Mouse (Mus musculus): ENCODE results near the gene Gm266. TPM values are rescaled to one million over a fixed set of nuclear protein-coding genes. Genes with fewer than 3 reads are reported as not detected.
A peak's percentile ranks its signal among the peaks of the same experiment; 100 is the strongest.
"Not testable (repeated sequence)": the region's sequence is repeated elsewhere in the genome, so short reads cannot be mapped to it uniquely, and the experiment has no call there.

Gm266 gene
- polyA plus RNA-seq, 1 experiment, result not detected

- Histone ChIP-seq H3K4me1 (ENCODE audit: control insufficient read depth) (peaks cover 80% of the 10 kb centered on the region), H3K4me3 (replicated peaks) (peak overlapping the region; percentile 58), H3K27me3 (ENCODE audit: control insufficient read depth) (peaks cover 22% of the 10 kb centered on the region), H3K9me3 (ENCODE audit: control insufficient read depth, low read length) (peaks cover 7% of the 10 kb centered on the region), H3K36me3 (ENCODE audit: control insufficient read depth) (peaks cover 26% of the 10 kb centered on the region)
- TF ChIP-seq TAL1 (IDR thresholded peaks at IDR 0.05; ENCODE audit: low read length) (peak; percentile 69), GATA1 (IDR thresholded peaks at IDR 0.05; ENCODE audit: low read length) (peak; percentile 21; the same call in 1 of the 2 replicates)
These were observed 32.8 kb upstream of the Gm266 start for GRCm38 (mm10) chr12:111518391-111518790.

- peaks cover 26% of the 10 kb centered on the region for H3K36me3 ChIP-seq (ENCODE audit: control insufficient read depth)
- peak overlapping the region; percentile 58 for H3K4me3 ChIP-seq (replicated peaks)
- peak; percentile 92 for TF ChIP-seq GATA1 (IDR thresholded peaks at IDR 0.05; ENCODE audit: low read length)
- TF ChIP-seq TAL1 (IDR thresholded peaks at IDR 0.05; ENCODE audit: low read length), result peak; percentile 89
- H3K4me1 ChIP-seq (ENCODE audit: control insufficient read depth), result peaks cover 80% of the 10 kb centered on the region
- peaks cover 7% of the 10 kb centered on the region for H3K9me3 ChIP-seq (ENCODE audit: control insufficient read depth, low read length)
- H3K27me3 ChIP-seq (ENCODE audit: control insufficient read depth), result peaks cover 17% of the 10 kb centered on the region
These were observed 32.3 kb upstream of the Gm266 start for GRCm38 (mm10) chr12:111517901-111518300.

GRCm38 (mm10) chr12:111516826-111517225, 31.2 kb upstream of the Gm266 start:
- H3K36me3 ChIP-seq (ENCODE audit: control insufficient read depth), result peaks cover 26% of the 10 kb centered on the region
- H3K9me3 ChIP-seq (ENCODE audit: control insufficient read depth, low read length), result peaks cover 6% of the 10 kb centered on the region
- peak overlapping the region; percentile 58 for H3K4me3 ChIP-seq (replicated peaks)
- TF ChIP-seq GATA1 (IDR thresholded peaks at IDR 0.05; ENCODE audit: low read length), result no peak
- TF ChIP-seq TAL1 (IDR thresholded peaks at IDR 0.05; ENCODE audit: low read length), result peak; percentile 37; the same call in 1 of the 3 replicates
- peaks cover 82% of the 10 kb centered on the region for H3K4me1 ChIP-seq (ENCODE audit: control insufficient read depth)
- H3K27me3 ChIP-seq (ENCODE audit: control insufficient read depth), result peaks cover 10% of the 10 kb centered on the region

GRCm38 (mm10) chr12:111515920-111516319, 30.3 kb upstream of the Gm266 start:
- H3K9me3 ChIP-seq (ENCODE audit: control insufficient read depth, low read length), result peaks cover 6% of the 10 kb centered on the region
- H3K27me3 ChIP-seq (ENCODE audit: control insufficient read depth), result peaks cover 6% of the 10 kb centered on the region
- peak overlapping the region; percentile 58 for H3K4me3 ChIP-seq (replicated peaks)
- H3K36me3 ChIP-seq (ENCODE audit: control insufficient read depth), result peaks cover 26% of the 10 kb centered on the region
- peaks cover 79% of the 10 kb centered on the region for H3K4me1 ChIP-seq (ENCODE audit: control insufficient read depth)
- no peak for TF ChIP-seq TAL1 (IDR thresholded peaks at IDR 0.05; ENCODE audit: low read length)
- TF ChIP-seq GATA1 (IDR thresholded peaks at IDR 0.05; ENCODE audit: low read length), result 0 out of 2 replicates have a peak, but pooled peaks have one; percentile 18

GRCm38 (mm10) chr12:111514874-111515649, 29.4 kb upstream of the Gm266 start:
- Histone ChIP-seq H3K36me3 (ENCODE audit: control insufficient read depth) (peaks cover 26% of the 10 kb centered on the region), H3K4me3 (replicated peaks) (peak overlapping the region; percentile 53), H3K9me3 (ENCODE audit: control insufficient read depth, low read length) (peaks cover 6% of the 10 kb centered on the region), H3K4me1 (ENCODE audit: control insufficient read depth) (peaks cover 71% of the 10 kb centered on the region), H3K27me3 (ENCODE audit: control insufficient read depth) (no peaks in the 10 kb centered on the region)
- no peak for TF ChIP-seq TAL1 (IDR thresholded peaks at IDR 0.05; ENCODE audit: low read length)
- TF ChIP-seq GATA1 (IDR thresholded peaks at IDR 0.05; ENCODE audit: low read length), result no peak

- no peaks in the 10 kb centered on the region for H3K27me3 ChIP-seq (ENCODE audit: control insufficient read depth)
- peaks cover 65% of the 10 kb centered on the region for H3K4me1 ChIP-seq (ENCODE audit: control insufficient read depth)
- peak overlapping the region; percentile 53 for H3K4me3 ChIP-seq (replicated peaks)
- peaks cover 6% of the 10 kb centered on the region for H3K9me3 ChIP-seq (ENCODE audit: control insufficient read depth, low read length)
- H3K36me3 ChIP-seq (ENCODE audit: control insufficient read depth), result peaks cover 20% of the 10 kb centered on the region
- TF ChIP-seq TAL1 (IDR thresholded peaks at IDR 0.05; ENCODE audit: low read length), result no peak
These were observed 28.7 kb upstream of the Gm266 start for GRCm38 (mm10) chr12:111514231-111514792.

GRCm38 (mm10) chr12:111513673-111514072, 28.1 kb upstream of the Gm266 start:
- Histone ChIP-seq H3K4me3 (replicated peaks) (no peak overlapping the region), H3K36me3 (ENCODE audit: control insufficient read depth) (peaks cover 14% of the 10 kb centered on the region), H3K4me1 (ENCODE audit: control insufficient read depth) (peaks cover 65% of the 10 kb centered on the region), H3K9me3 (ENCODE audit: control insufficient read depth, low read length) (peaks cover 6% of the 10 kb centered on the region), H3K27me3 (ENCODE audit: control insufficient read depth) (peaks cover 2% of the 10 kb centered on the region; the same call in 1 of the 2 replicates)
- TF ChIP-seq TAL1 (IDR thresholded peaks at IDR 0.05; ENCODE audit: low read length) (no peak), GATA1 (IDR thresholded peaks at IDR 0.05; ENCODE audit: low read length) (no peak)

GRCm38 (mm10) chr12:111512572-111513063, 27.0 kb upstream of the Gm266 start:
- Histone ChIP-seq H3K36me3 (ENCODE audit: control insufficient read depth) (peaks cover 10% of the 10 kb centered on the region), H3K9me3 (ENCODE audit: control insufficient read depth, low read length) (peaks cover 6% of the 10 kb centered on the region), H3K4me1 (ENCODE audit: control insufficient read depth) (peaks cover 63% of the 10 kb centered on the region), H3K4me3 (replicated peaks) (no peak overlapping the region), H3K27me3 (ENCODE audit: control insufficient read depth) (peaks cover 2% of the 10 kb centered on the region; the same call in 1 of the 2 replicates)
- TF ChIP-seq TAL1 (IDR thresholded peaks at IDR 0.05; ENCODE audit: low read length) (no peak), GATA1 (IDR thresholded peaks at IDR 0.05; ENCODE audit: low read length) (no peak)

- Histone ChIP-seq H3K4me3 (replicated peaks) (peak overlapping the region; percentile 61), H3K4me1 (ENCODE audit: control insufficient read depth) (peaks cover 43% of the 10 kb centered on the region), H3K27me3 (ENCODE audit: control insufficient read depth) (peaks cover 20% of the 10 kb centered on the region)
- H3K36me3 ChIP-seq (ENCODE audit: control insufficient read depth); H3K9me3 ChIP-seq (ENCODE audit: control insufficient read depth, low read length): not testable (repeated sequence)
These were observed 22.8 kb upstream of the Gm266 start for GRCm38 (mm10) chr12:111508438-111508837.

Measured in erythroblast, embryonic 14.5 days (primary cell).